Mouse (Mus musculus): ENCODE measurements around the gene Gm10192. TPM values are rescaled to one million over a fixed set of nuclear protein-coding genes. Genes with fewer than 3 reads are reported as not detected.
"Not testable (repeated sequence)": the region's sequence is repeated elsewhere in the genome, so short reads cannot be mapped to it uniquely, and the experiment has no call there.

Gene Gm10192
- not detected for polyA plus RNA-seq (2017; shearing (Covaris generic))

GRCm38 (mm10) chr4:97183066-97183465 is at the start of gene Gm10192:
Gm10192 (minus strand) TSS chr4:97183166.
- ATAC-seq, result not testable (repeated sequence)

DNA sequence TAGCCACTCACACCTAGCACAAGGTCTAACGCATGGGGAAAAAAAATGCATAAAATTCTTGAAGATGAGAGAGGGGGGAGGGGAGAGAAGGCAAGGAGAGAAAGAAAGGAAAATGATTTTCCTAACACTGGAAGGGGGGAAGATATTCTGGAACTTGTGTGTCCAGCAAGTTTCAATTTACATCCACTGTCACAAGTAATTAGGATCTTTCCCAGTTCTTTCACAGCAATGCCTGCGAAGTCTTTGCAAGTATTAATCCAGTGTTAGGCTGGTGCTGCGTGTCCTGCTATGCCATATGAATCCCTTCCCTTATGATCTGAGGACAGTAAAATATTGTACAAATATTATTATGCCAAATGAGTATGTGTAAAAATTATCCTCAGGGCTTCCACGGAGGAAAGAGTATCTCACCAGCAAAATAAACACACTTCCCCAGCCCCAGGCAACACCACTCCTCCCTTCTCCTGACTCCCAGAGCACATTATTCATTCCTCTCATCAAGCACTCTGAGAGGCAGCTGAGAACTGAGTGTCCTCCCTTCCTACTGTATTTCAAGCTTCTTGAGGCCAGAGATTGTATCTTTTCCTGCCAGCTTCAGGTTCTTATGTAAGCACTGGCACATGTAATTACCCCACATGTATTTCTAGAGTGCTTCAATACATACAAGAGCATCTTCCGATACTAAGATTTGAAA is 47.6 kb upstream of the Gm10192 start:
- no peak for ATAC-seq

DNA sequence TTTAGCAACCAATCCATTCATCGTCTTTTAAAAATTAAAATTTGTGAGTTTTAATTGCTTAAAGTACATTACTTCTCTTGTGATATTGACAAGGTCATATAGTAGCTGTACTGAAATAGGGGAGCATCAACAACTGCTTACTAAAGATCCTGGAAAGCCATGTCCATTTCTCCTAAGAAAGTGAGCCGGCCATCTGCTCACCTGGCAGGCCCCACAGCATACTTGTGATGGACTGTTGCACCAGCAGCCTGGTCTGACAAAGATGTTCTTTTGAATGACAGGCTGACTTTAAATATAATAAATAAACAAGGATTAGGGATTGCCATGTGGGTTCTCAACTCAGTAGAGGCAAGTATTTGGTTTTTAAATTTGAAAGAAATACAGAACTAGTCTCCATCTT is 36.7 kb upstream of the Gm10192 start:
- no peak for ATAC-seq

DNA sequence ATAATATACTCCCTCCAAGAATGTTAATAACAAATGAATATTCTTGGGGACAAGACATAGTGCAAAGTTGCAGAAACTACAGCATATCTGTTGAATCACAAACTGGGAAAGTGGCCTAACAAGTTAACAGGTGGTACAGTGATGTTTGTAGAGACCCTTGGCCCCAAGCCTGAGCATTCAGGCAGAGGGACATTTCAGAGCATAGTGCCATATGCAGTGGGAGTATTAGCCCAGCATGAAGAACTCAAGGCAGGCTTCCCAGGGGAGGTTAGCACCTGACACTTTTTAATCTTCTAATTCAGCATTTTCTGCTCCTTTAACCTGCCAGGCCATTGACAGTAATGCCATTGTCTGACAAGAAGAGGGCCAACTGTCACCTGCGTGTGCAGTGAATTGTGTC is 34.9 kb upstream of the Gm10192 start:
- ATAC-seq, result no peak

DNA sequence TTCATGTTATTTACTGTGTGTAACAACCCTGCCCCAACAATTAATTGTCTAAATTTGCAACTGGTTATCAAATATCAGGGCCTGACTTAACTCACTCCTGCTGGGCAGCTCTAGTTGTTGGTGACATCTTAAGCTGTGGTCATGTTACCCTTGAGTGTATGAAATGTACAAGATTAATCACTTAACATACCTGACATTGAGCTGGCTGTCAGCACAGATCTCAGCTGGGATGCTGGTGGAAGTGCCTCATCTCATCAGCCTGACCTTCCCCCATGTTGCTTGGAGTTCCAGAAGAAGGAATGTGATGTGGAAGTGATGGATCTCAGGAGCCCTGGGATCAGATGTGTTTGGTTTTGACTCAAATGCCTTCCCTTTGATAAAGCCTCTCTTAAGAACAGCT is 29.5 kb upstream of the Gm10192 start:
- ATAC-seq, result no peak

GRCm38 (mm10) chr4:97202986-97203385 is 20.0 kb upstream of the Gm10192 start:
- ATAC-seq, result not testable (repeated sequence)

GRCm38 (mm10) chr4:97193176-97193575 is 10.2 kb upstream of the Gm10192 start:
- no peak for ATAC-seq

GRCm38 (mm10) chr4:97192601-97193000 is 9.6 kb upstream of the Gm10192 start:
- ATAC-seq, result no peak

GRCm38 (mm10) chr4:97180396-97180795 is 2.6 kb downstream of the Gm10192 start:
- ATAC-seq, result no peak

DNA sequence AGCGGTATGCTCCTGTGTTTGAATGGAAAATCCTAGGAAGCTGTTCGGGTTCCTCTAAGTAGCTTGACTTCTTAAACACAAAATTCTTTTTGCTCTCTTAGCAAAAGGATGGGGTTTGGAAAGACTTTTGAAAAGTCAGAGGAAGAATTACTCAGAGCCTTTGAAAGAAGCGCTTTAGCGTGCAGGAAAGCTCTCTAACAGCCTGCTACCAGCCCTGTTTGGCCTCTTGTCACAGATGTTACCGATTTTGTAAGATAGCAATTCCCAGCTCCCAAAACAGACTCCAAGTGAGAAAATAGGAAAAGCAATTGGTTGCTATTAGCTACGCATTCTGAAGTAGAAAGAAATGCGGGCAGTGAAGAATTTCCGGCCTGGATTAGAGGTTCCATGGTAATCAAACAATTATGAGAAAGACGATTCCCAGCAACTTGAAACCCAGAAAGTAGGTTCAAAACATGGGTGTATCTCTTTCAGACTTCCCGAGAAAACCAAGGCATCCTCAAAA is 26.1 kb downstream of the Gm10192 start:
- ATAC-seq, result no peak

DNA sequence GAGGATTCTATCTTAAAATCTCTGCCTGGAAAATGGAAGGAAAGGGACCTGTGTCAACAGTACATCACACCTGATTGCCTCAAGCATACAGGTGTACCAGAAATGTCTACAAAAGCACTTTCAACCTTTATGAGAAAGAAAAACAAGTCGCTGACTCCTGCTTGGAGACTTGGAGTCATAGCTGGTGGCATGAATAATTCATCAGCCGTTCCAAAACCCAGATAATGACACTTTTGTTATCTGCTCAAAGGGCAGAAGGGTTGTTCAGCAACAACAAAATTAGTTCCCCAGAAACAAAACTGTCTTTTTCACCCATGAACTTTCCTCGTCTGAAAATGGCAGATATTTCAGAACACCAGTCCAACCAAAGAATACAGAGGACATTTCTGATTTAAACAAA is 26.9 kb downstream of the Gm10192 start:
- ATAC-seq, result no peak

DNA sequence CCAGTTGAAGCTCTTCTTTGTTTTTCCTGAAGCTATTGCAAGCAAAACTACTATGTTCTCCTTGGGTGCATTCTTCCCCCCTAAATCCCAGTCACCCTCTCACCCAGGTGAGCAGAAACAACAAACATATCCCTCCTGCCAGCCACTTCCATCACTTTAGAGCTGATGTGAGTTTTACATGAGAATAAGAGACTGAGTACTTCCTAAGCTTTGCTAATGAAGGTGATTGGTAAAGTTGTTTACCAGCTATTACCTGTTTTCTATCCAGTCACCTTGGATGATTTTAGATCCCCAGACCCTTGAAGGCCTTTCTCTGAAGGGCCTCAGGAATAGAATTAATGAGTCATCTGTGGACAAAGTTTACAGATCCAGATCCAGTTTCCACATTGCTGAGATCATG is 29.4 kb downstream of the Gm10192 start:
- no peak for ATAC-seq

- ATAC-seq, result no peak
These were observed 40.5 kb downstream of the Gm10192 start for GRCm38 (mm10) chr4:97142484-97142883.
